In genomic region chr9:63131957-63132602, GRCm38 (mm10) we compare ENCODE assay signal across 8 mouse cellular contexts. TPM values are rescaled to one million over a fixed set of nuclear protein-coding genes. Genes with fewer than 3 reads are reported as not detected.
DNase-seq lines count a peak whose midpoint lies in the region; ATAC-seq and TF ChIP-seq lines count a peak whose summit lies in the region.

No protein-coding gene starts in this region.

- no peaks in the 10 kb centered on the region for H3K9me3 ChIP-seq in forebrain, embryonic 13.5 days (replicated peaks)
- H3K9me3 ChIP-seq in intestine, embryonic 15.5 days = no peaks in the 10 kb centered on the region
- no peaks in the 10 kb centered on the region for H3K9me3 ChIP-seq in liver, embryonic 11.5 days (ENCODE audit: control insufficient read depth, low read length)

- peaks cover 26% of the 10 kb centered on the region for H3K4me1 ChIP-seq in thymus, adult 2 months (replicated peaks; ENCODE audit: control insufficient read depth, insufficient read depth, low read length)
- H3K4me1 ChIP-seq in forebrain, embryonic 13.5 days = peaks cover 38% of the 10 kb centered on the region
- H3K4me1 ChIP-seq in intestine, embryonic 15.5 days (replicated peaks) = peaks cover 21% of the 10 kb centered on the region
- H3K4me1 ChIP-seq in liver, embryonic 11.5 days (replicated peaks; ENCODE audit: control insufficient read depth, insufficient read depth, low read length) = peaks cover 12% of the 10 kb centered on the region

- ATAC-seq in forebrain, embryonic 13.5 days = peak; percentile 20
- peak; percentile 46 for ATAC-seq in intestine, embryonic 15.5 days
- peak; percentile 21 for ATAC-seq in liver, embryonic 11.5 days (replicated peaks; ENCODE audit: low FRiP score)

- H3ac ChIP-seq in myocyte (ENCODE audit: control insufficient read depth, insufficient read length) = peak overlapping the region; percentile 45

- peak overlapping the region; percentile 82 for H3K4me2 ChIP-seq in forebrain, embryonic 13.5 days
- peak overlapping the region; percentile 90 for H3K4me2 ChIP-seq in intestine, embryonic 15.5 days (replicated peaks)
- peak overlapping the region; percentile 86 for H3K4me2 ChIP-seq in liver, embryonic 11.5 days
- peak overlapping the region; percentile 90 for H3K4me2 ChIP-seq in myocyte (ENCODE audit: low read depth)

- TF ChIP-seq POLR2A in thymus, adult 2 months (IDR thresholded peaks at IDR 0.05; ENCODE audit: control insufficient read depth, extremely low read depth, insufficient read depth, low read length, poor library complexity) = no peak
- TF ChIP-seq POLR2A in brain, embryonic 14.5 days (IDR thresholded peaks at IDR 0.05; ENCODE audit: borderline replicate concordance, extremely low read depth, insufficient read depth, insufficient read length, poor library complexity, severe bottlenecking) = no peak
- TF ChIP-seq POLR2A in myocyte (IDR thresholded peaks at IDR 0.05; ENCODE audit: insufficient read length, low read depth) = no peak

- TF ChIP-seq CTCF in thymus, adult 2 months (IDR thresholded peaks at IDR 0.05; ENCODE audit: borderline replicate concordance, control insufficient read depth, extremely low read depth, insufficient read depth, low read length, poor library complexity) = no peak
- TF ChIP-seq CTCF in brain, embryonic 14.5 days (IDR thresholded peaks at IDR 0.05; ENCODE audit: borderline replicate concordance, extremely low read depth, insufficient read depth, insufficient read length) = no peak

- peak overlapping the region; percentile 90 for H3K4me3 ChIP-seq in thymus, adult 2 months (ENCODE audit: control insufficient read depth, insufficient read depth, low read length)
- H3K4me3 ChIP-seq in forebrain, embryonic 13.5 days = peak overlapping the region; percentile 66
- H3K4me3 ChIP-seq in intestine, embryonic 15.5 days (replicated peaks) = peak overlapping the region; percentile 64
- H3K4me3 ChIP-seq in liver, embryonic 11.5 days (ENCODE audit: low read depth, low read length) = peak overlapping the region; percentile 63
- H3K4me3 ChIP-seq in myocyte = peak overlapping the region; percentile 33

- no peaks in the 10 kb centered on the region for H3K36me3 ChIP-seq in thymus, adult 2 months (ENCODE audit: control insufficient read depth, insufficient read depth, low read length)
- H3K36me3 ChIP-seq in forebrain, embryonic 13.5 days (ENCODE audit: poor library complexity, severe bottlenecking) = no peaks in the 10 kb centered on the region
- no peaks in the 10 kb centered on the region for H3K36me3 ChIP-seq in intestine, embryonic 15.5 days
- H3K36me3 ChIP-seq in liver, embryonic 11.5 days (ENCODE audit: control insufficient read depth, insufficient read depth, low read length) = no peaks in the 10 kb centered on the region
- no peaks in the 10 kb centered on the region for H3K36me3 ChIP-seq in myocyte (ENCODE audit: control insufficient read depth, insufficient read depth)

- peaks cover 5% of the 10 kb centered on the region; the same call in 1 of the 2 replicates for H3K27me3 ChIP-seq in thymus, adult 2 months (ENCODE audit: control insufficient read depth, insufficient read depth, low read length)
- peaks cover 59% of the 10 kb centered on the region for H3K27me3 ChIP-seq in forebrain, embryonic 13.5 days
- H3K27me3 ChIP-seq in intestine, embryonic 15.5 days (replicated peaks) = peaks cover 30% of the 10 kb centered on the region
- H3K27me3 ChIP-seq in liver, embryonic 11.5 days (replicated peaks; ENCODE audit: control insufficient read depth, insufficient read depth, low read length) = peaks cover 40% of the 10 kb centered on the region
- H3K27me3 ChIP-seq in myocyte (ENCODE audit: control insufficient read depth, insufficient read depth, insufficient read length) = peaks cover 21% of the 10 kb centered on the region

- DNase-seq in thymus, adult 2 months = no peak
- no peak for DNase-seq in thymus, postnatal 25 days
- DNase-seq in brain, embryonic 14.5 days (ENCODE audit: low read depth) = peak; percentile 61
- DNase-seq in liver, embryonic 11.5 days (ENCODE audit: low spot score) = no peak
- no peak for DNase-seq in frontal cortex, postnatal 10 days (ENCODE audit: low spot score in 2 of 2)

- peak overlapping the region; percentile 66 for H3K27ac ChIP-seq in thymus, adult 2 months (ENCODE audit: control insufficient read depth, insufficient read depth, low read length)
- 0 out of 2 replicates have a peak overlapping the region, but pooled peaks have one; percentile 69 for H3K27ac ChIP-seq in forebrain, embryonic 13.5 days
- H3K27ac ChIP-seq in intestine, embryonic 15.5 days = peak overlapping the region; percentile 83; the same call in 1 of the 2 replicates
- peak overlapping the region; percentile 62; the same call in 1 of the 2 replicates for H3K27ac ChIP-seq in liver, embryonic 11.5 days (ENCODE audit: low read depth, low read length)

- H3K79me2 ChIP-seq in myocyte (ENCODE audit: control insufficient read depth, insufficient read depth) = no peaks in the 10 kb centered on the region

- WGBS in thymus, adult 2 months = 9% methylated on average over 28 of the region's 28 CpGs
- WGBS in forebrain, embryonic 13.5 days = under 1% methylated on average over 28 of the region's 28 CpGs
- 6% methylated on average over 28 of the region's 28 CpGs for WGBS in intestine, embryonic 15.5 days
- WGBS in liver, embryonic 11.5 days = 5% methylated on average over 28 of the region's 28 CpGs

- H3K9ac ChIP-seq in forebrain, embryonic 13.5 days = peak overlapping the region; percentile 71
- peak overlapping the region; percentile 73 for H3K9ac ChIP-seq in intestine, embryonic 15.5 days
- H3K9ac ChIP-seq in liver, embryonic 11.5 days (ENCODE audit: low read depth, low read length) = peak overlapping the region; percentile 72

TF ChIP-seq in myocyte, 11 proteins besides CTCF, POLR2A, EP300 and RAD21:
- no peak for TF ChIP-seq TCF12 (IDR thresholded peaks at IDR 0.05; ENCODE audit: insufficient read depth, poor library complexity, severe bottlenecking)
- no peak for TF ChIP-seq MYOD1 (IDR thresholded peaks at IDR 0.05; ENCODE audit: control insufficient read depth in 1 of 3, insufficient read length in 2 of 3, low read depth in 2 of 3)
- no peak for TF ChIP-seq USF1 (IDR thresholded peaks at IDR 0.05; ENCODE audit: low read depth)
- no peak for TF ChIP-seq MAX (IDR thresholded peaks at IDR 0.05; ENCODE audit: low read depth)
- no peak for TF ChIP-seq TCF3 (IDR thresholded peaks at IDR 0.05; ENCODE audit: insufficient read length, low read depth)
- no peak for TF ChIP-seq CEBPB (IDR thresholded peaks at IDR 0.05; ENCODE audit: insufficient read depth, poor library complexity, severe bottlenecking)
- no peak for TF ChIP-seq E2F4 (IDR thresholded peaks at IDR 0.05; ENCODE audit: insufficient read depth)
- TF ChIP-seq MYOG (IDR thresholded peaks at IDR 0.05; ENCODE audit: control insufficient read depth in 1 of 3, insufficient read depth in 1 of 3, insufficient read length in 2 of 3, low read depth in 2 of 3) = no peak
- no peak for TF ChIP-seq SRF (IDR thresholded peaks at IDR 0.05; ENCODE audit: control insufficient read depth, insufficient read length, low read depth)
- no peak for TF ChIP-seq POLR2AphosphoS2 (IDR thresholded peaks at IDR 0.05; ENCODE audit: insufficient read length, low read depth)
- TF ChIP-seq REST (IDR thresholded peaks at IDR 0.05; ENCODE audit: insufficient read depth, insufficient read length) = no peak

RNA-seq across cellular contexts. Expression of gene Skor1, which starts 16.7 kb away (rescaled TPM):
- polyA plus RNA-seq in thymus, adult 2 months (2012; rRNA removed) = 0.04 and 0.09 TPM in 2 replicates
- polyA plus RNA-seq in brain, embryonic 14.5 days (2012; rRNA removed) = 3.7 and 16.7 TPM in 2 replicates
- 0.28 and 0.55 TPM in 2 replicates for polyA plus RNA-seq in forebrain, embryonic 13.5 days (2015; fragmentation: Nextera tagmentation; extraction: Ambion mirVana)
- not detected in 2 replicates for polyA plus RNA-seq in intestine, embryonic 15.5 days (2015; fragmentation: Nextera tagmentation; extraction: Ambion mirVana)
- polyA plus RNA-seq in liver, embryonic 11.5 days (2014; fragmentation: Nextera tagmentation; extraction: Ambion mirVana) = not detected in 2 replicates
- polyA plus RNA-seq in myocyte (2012; fragmentation: generic; extraction: Trizol) = 0.01 TPM

Comparison
In these comparisons a context has a peak if more than half of its experiments do, and no peak if none do; other contexts are left out.
1. H3K4me3 ChIP-seq: peak in every context shown above with its lines; median percentile 90 in thymus, adult 2 months; 66 in forebrain, embryonic 13.5 days; 64 in intestine, embryonic 15.5 days; 63 in liver, embryonic 11.5 days; 33 in myocyte.